Mouse (Mus musculus): Measurements from ENCODE around the gene Pax5. TPM values are rescaled to one million over a fixed set of nuclear protein-coding genes. Genes with fewer than 3 reads are reported as not detected.
A peak's percentile ranks its signal among the peaks of the same experiment; 100 is the strongest.

Pax5 gene
- total RNA-seq, 2 experiments from 2014 or later: 0.10 to 0.22 TPM

DNA sequence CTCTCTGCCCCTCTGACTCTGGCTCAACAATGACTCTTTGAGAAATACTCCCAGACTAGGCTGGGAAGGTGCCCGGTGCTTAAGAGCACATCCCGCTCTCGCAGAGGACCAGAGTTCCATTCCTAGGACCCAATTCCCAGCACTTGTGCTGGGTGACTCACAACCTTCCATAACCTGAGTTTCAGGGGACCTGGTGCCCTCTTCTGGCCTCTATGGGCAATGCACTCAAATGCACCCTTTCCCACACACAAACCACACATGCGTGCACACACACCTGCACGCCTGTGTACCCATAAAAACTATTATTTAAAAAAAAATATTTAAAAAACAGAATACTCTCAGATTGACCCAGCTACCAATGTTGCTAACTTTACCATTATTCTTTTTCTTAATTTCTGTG, 90.0 kb downstream of the Pax5 start:
- intact Hi-C loops (cut with DNase I; ENCODE audit: low total_unique reads): no loop called here
- no peak for DNase-seq

DNA sequence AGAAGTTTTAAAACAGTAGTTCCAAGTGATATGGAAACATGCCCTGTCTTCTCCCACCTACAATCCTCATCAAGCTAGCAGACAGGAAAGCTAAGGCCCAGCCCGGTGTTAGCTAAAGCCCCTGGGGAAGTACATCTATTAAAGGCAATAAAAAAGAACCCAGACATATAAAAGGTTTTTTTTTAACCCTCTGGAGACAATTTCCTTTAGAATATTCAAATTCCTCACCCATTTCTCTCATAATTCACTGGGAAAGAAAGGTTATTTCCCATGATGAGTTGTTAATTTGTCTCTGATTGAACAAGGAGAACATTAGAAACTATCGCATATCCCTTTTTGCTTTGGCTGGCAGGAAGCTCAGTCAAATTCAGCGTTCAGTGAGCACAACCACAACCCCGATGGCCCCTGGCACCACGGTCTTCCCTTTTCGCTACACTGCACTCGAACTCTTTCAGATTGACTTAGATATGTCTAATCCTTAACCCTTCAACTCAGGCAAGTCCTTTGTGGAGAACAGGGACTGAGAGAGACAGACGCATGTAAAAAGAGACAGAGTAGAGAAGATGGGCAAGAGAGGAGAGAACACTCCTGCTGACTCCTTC, 96.1 kb downstream of the Pax5 start:
- intact Hi-C loops (cut with DNase I; ENCODE audit: low total_unique reads): no loop called here
- no peak for DNase-seq

DNA sequence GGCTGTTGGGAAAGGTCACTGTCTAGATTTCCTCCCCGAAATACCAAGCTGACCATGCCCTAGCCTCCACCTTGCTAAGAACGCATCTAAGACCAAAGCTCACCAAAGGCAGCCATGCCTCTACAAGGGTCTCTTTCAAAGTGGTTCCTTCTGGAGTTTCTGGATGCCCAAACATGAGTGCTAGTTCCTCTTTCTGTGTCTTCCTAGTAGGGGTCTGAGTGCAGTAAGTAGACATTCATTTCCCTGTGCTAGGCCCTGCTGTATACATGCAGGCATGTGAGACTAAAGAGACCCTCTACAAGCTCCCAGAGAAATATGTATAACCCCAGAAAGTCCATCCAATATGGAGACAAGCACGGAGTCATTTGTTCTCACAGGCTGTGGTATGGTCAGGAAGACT, 97.9 kb downstream of the Pax5 start:
- no peak for DNase-seq
- intact Hi-C loops (cut with DNase I; ENCODE audit: low total_unique reads): no loop called here

DNA sequence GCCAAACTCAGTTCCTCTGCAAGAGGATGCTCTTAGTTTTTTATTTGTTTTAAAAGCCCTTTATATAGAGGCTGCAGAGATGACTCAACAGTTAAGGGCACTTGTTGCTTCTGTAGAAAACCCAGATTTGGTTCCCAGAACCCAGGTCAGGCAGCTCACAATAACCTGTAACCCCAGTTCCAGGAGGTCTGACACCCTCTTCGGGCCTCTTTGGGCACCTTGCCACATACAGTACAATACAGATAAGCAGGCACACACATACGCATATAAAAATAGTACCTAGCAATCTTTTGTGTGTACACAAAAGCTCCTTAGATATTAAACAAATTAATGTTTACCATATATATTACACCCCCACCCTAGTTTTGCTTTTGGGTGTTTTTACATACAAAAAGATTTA, 104.8 kb downstream of the Pax5 start:
- DNase-seq: no peak

DNA sequence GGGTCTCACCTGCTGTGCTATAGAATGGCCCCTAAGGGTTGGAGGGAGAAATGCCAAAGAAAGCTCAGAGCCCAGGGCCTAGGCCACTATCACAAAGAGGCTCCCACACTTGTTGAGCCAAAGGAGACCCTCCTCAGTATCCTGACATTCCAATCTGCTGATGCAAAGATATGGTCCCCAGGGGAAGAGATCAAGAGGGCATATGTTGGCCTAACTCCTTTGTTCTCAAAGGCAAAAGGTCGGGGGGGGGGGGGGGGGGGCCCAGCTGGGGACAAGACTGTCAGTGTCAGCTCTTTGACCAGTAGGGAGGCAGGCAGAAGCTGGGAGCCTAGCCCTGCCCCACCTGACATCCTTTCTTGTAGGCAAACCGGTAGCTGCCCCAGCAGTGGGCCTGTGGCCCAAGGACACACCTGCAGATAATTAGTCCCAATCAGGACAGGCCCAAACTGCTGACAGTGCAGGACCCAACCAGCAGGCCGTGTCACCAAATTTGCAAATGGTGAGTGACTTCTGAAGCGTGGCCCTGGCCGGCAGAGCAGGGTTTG, 108.0 kb downstream of the Pax5 start:
- DNase-seq: no peak
- intact Hi-C loops (cut with DNase I; ENCODE audit: low total_unique reads): no loop called here

More for the DNA sequence above, 104.8 kb downstream of the Pax5 start:
- intact Hi-C loops (cut with DNase I; ENCODE audit: low total_unique reads): no loop called here

DNA sequence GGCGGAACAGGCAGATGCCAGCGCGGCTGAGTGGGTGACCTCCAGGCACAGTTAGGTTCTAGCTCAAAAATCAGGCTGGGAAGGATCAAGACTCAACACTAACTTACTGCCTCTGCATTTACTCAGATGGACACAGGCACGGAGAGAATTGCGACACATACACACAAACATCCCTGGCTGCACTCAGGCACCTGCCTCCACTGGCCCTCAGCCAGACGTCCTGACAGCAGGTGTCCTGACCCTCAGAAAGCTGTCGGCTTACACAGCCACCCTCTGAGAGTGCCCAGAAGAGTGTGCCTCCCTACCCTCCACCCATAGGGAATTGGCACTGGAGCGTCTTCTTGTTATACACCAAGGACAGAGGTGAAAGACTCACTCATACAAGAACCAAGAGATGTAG, 108.9 kb downstream of the Pax5 start:
- intact Hi-C loops (cut with DNase I; ENCODE audit: low total_unique reads): no loop called here
- no peak for DNase-seq

DNA sequence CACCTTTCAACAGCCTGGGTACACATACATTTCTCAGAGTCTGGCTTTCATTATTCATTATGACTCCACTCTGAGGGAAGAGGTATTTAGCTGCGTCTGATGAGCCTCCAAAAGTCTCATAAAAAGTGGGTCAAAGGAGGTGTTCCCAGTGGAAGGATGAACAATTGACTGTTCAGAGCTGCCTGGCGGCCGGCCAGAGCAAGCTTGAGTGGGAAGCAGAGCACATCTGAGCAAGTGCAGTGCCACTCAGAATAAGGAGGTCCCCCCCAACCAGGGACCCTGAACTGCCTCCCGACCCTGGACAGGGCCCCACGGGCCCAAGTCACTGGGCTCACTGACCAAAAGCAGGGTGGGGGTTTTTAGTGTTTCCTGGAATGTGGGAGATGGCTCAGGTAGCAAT, 109.4 kb downstream of the Pax5 start:
- intact Hi-C loops (cut with DNase I; ENCODE audit: low total_unique reads): no loop called here
- no peak for DNase-seq

DNA sequence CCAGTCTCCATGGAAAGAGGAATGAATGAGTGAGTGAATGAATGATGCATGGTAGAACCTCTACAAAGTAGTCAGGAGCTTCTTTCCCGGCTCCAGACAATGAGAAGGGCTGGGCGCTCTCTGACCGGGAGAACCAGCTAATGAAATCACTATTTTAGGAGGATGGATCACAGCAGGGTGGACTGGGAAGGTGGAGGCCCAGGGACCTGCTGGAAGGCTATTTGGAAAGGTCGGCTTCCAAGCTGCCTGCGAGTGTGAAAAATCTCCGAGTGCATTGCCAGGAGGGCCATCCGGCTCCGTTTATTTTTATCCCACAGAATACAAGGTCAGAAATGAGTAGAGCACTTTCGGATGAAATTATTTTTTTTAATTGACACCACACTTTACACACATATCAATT, 112.3 kb downstream of the Pax5 start:
- intact Hi-C loops (cut with DNase I; ENCODE audit: low total_unique reads): no loop called here
- no peak for DNase-seq

DNA sequence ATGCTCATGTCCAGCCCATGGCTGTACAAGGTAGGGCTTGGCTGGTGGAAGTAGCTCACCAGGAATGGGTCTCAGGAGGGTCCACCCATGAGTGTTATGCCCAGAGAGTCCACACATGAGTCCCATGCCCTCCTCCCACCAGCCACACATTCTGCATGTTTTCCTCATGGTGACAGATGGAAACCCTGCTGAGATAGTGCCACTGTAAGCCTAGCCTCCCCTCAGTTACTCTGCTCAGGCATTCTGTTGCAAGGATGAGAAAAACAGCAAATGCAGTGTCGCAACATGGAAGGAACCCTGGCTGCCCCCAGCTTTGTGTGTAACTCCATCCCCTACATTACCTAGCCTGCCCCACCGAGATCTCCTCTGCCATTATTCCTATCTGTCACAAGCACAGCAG, 117.2 kb downstream of the Pax5 start:
- intact Hi-C loops (cut with DNase I; ENCODE audit: low total_unique reads): no loop called here
- DNase-seq: no peak

DNA sequence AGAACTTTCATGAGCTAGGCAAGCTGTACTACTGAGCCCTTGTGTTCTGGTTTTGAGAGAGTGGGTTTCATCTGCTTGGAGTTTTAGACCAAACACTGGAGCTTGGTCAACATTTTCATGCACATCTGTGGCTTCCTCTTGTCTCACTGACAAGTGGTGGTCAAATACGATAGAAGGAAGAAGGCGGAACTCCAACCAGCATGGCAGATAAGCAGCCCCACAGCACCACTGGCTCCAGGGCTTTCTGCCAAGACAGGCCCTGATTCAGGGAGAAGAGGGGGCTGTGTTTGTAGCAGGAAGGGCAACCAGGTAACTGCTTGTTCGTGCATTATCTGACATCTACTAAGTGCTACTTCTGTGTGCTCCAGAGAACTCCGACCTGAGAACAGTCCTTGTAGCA, 127.6 kb downstream of the Pax5 start:
- intact Hi-C loops (cut with DNase I; ENCODE audit: low total_unique reads): no loop called here
- no peak for DNase-seq

DNA sequence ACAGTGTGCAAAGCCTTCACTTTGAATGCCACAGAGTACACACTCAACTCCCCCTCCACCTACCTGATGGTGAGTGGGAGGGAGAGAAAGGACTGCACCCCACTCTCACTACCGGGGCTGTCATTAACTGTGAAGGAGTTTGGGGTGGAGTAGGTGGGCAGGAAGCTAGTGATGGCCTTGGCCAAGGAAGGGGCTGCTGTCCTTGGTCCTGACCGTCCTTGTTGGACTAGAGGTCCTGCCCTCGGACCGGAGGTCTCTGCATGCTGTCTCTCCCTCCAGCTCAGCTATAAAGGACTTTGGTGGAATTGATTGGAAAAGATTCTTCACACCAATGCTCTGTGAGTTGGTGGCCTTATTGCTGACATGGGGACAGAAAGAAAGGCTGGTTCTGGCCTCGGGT, 131.7 kb downstream of the Pax5 start:
- DNase-seq: no peak
- intact Hi-C loops (cut with DNase I; ENCODE audit: low total_unique reads): no loop called here

DNA sequence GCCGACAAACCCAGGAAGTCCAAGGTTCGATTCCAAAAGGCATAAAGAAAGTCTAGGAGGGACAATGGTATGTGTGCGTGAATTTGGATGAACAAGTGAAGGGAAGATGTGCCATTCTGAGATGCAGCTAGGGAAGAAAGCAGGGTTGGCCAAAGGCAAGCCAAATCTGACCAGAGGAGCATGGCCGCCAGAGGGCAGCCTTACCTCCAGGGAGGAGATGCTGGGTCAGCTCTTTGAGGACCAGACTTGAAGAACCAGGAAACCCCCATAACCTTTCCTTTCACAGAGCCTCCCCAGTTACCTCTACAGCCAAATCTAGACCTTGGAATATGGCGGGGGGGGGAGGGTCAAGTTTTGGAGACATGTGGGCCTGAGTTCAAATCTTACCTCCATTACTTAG, 133.0 kb downstream of the Pax5 start:
- intact Hi-C loops (cut with DNase I; ENCODE audit: low total_unique reads): no loop called here
- peak; percentile 37 for DNase-seq

DNA sequence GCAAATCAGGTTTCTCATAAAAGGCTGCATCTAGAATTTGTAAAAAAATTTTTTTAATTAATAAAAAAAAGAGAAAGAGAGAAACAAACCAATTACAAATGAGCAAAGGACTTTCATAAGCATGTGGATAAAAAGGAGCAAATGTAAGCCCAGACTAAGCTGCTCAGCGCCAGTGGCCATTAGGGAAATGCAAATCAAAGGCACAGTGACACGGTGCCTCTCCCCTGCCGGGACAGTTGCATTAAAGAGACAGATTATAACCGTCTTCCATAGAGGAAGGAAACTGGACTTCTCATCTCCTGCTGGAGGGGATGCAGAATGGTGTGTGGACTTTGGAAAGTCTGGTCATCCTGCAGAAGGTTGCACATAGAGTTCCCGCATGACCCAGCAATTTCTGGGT, 133.5 kb downstream of the Pax5 start:
- intact Hi-C loops (cut with DNase I; ENCODE audit: low total_unique reads): no loop called here
- no peak for DNase-seq

DNA sequence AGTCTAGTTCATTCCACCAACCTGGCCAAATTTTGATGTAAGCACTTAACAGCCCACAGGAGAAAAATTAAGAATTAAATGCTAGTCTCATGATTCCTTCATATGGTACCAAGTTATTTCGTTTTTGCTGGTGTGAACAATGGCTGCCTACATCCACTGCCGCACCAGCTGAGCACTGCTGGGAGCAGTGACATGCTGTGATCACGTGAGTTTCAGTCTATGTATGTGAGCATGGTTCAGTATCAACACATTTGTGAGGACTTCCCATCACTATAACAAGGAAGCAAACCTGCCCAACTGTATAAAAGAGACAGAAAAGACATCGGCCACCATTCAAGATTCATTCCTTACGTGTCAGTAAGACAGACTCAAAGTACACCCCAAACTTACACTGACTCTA, 137.3 kb downstream of the Pax5 start:
- intact Hi-C loops (cut with DNase I; ENCODE audit: low total_unique reads): no loop called here

DNA sequence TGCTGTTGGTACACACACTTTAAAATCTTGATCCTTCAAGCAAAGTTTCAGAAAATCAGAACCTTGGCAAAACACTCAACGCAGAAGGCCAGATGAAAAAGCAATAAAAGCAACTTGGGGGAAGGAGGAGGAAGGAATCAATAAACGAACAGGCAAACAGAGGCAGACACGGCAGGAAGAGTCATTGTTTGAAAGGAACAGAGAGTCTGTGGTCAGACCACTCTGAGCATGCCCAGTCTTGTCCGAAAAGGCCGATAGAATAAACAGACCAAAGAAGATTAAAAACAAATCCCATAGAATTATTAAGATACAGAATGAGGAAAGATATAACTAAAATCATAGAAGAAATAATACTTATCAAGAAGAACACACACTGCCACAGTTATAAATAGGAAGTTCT, 137.9 kb downstream of the Pax5 start:
- intact Hi-C loops (cut with DNase I; ENCODE audit: low total_unique reads): no loop called here

More for the DNA sequence above, 137.3 kb downstream of the Pax5 start:
- no peak for DNase-seq

DNA sequence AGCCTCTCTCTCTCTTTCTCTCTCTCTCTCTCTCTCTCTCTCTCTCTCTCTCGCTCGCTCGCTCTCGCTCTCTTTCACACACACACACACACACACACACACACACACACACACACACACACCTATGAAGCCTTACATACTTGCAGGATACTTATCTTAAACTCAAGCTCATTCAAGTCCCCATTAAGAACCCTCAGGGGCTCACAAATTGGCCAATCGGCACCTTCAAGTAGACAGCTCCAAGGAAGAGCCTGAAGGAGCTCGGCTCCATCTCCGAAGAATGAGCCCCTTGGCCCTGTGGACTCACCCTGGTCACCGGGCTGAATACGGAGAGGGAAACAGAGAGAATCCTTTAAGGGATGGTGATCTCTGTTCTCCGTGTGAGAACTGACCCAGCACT, 141.1 kb downstream of the Pax5 start:
- no peak for DNase-seq
- intact Hi-C loops (cut with DNase I; ENCODE audit: low total_unique reads): loop anchor here (10.0 kb wide), 2 partner anchors 96 to 336 kb away; no protein-coding TSS in a partner anchor

More for the DNA sequence above, 137.9 kb downstream of the Pax5 start:
- no peak for DNase-seq

DNA sequence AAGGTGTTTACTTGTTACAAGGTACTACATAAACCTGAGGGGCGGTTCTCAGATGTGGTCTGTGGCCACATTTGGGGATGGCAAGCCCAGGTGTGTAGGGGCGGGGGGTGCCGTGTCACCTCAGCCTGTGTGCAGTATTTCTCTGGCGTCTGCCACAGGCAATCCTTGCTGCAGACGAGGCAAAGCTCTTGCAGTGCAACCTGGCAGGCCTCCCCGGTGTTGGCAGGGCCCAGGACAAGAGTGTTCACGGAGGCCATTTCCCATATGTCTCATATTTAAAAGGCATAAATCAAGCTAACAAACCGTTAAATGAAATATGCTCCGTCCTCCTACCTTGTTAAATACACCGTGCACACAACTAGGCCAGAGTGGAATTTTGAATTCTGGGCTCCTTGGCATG, 141.6 kb downstream of the Pax5 start:
- intact Hi-C loops (cut with DNase I; ENCODE audit: low total_unique reads): loop anchor here (10.0 kb wide), 2 partner anchors 96 to 336 kb away; no protein-coding TSS in a partner anchor
- no peak for DNase-seq

DNA sequence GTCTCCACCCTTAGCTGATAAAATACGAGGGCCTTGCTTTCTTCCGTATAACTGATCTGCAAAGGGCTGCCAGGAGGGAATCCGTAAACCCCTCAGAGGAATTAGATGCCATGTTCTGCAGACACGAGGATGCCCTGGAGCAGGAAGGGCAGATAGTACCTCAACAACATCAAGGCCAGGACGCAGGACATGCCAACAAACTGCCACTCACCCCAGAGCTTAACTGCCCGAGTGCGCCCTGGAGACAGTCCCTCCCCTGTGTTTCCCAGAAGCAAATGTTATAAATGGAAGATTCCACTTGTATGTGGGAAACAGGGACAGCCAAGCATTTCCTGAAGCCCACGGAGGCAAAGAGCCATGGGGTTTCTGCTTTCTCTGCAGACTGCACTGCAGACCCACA, 143.9 kb downstream of the Pax5 start:
- DNase-seq: no peak
- intact Hi-C loops (cut with DNase I; ENCODE audit: low total_unique reads): loop anchor here (10.0 kb wide), 2 partner anchors 98 to 338 kb away; no protein-coding TSS in a partner anchor

DNA sequence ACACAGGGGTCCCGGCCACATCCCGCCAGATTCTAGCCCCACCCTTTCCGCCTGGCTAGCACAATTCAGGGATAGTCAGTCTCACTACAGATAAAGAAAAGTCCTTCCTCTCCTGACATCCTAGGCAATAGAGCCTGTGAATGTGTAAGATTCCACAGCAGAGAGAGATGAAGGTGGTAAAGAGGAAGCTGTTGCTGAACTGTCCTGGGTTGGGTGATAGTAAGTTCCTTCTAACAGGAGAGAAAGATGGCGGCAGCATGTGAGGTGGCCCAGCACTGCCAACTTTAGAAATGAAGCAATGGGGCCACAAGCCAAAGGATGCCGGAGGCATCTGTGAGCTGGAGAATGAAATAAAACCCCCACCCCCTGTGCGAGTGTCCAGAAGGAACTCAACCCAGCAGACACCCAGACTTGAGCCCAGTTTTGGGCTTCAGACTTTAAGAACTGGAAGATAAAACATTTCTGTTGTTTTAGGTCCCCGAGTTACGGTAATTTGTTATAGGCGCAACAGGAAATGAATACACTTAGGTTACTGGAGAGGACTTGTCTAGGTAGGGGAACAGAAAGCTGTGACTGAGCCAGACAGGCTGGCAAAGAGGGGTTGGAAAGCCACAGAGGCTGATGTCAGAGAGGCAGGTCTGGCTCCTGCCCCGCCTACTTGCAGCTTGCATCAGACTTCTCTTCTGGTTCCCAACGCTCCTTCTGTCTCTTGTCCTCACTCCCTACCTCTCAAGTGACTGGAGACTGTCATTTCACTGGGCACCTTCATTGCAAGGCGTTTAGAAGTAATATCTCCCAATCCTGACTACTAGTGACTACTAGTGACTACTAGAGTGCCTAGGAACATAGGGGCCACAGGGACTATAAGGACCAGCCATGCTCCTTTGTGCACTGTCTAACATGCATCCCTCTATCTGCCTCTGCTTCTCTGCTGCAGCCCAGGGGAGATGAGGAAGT, 144.9 kb downstream of the Pax5 start:
- intact Hi-C loops (cut with DNase I; ENCODE audit: low total_unique reads): loop anchor here (10.0 kb wide), 2 partner anchors 99 to 339 kb away; no protein-coding TSS in a partner anchor
- no peak for DNase-seq

DNA sequence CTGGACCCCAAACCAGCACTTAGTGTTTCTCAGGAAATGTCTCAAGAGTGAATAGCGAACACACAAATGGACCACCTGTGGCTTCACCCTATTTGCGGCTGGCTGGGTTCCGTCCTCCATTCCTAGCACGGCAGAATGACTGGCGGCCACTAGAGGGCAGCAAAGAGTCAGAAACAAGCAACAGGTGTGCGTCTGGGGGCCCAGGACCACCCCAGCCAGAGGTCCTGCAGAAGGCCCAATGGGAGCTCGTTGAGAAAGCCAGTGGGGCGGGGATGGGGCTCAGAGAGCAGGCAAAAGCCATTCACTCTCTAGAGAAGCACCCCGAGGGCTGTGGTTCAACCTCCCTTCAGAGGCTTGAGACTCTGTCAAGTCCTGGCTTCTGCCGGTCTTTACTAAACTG, 145.7 kb downstream of the Pax5 start:
- intact Hi-C loops (cut with DNase I; ENCODE audit: low total_unique reads): loop anchor here (10.0 kb wide), 2 partner anchors 100 to 340 kb away; no protein-coding TSS in a partner anchor
- DNase-seq: peak; percentile 59

Measured in gastrocnemius, postnatal 14 days (tissue).